Mouse (Mus musculus) C2C12 (cell line): Measurements from ENCODE around the gene Coq2.

Experiments used
- CTCF ChIP-seq: IDR thresholded peaks from one replicate; pipeline ENCODE4 v1.5.1; 2011; ENCODE audit not compliant: control insufficient read depth, insufficient read depth, insufficient read length
- MAX ChIP-seq: IDR thresholded peaks from one replicate; pipeline ENCODE4 v1.6.1; 2011; ENCODE audit warnings: mild to moderate bottlenecking, control low read depth
- MYOD1 ChIP-seq: IDR thresholded peaks from one replicate; pipeline ENCODE4 v1.6.1; 2011; ENCODE audit warnings: low read depth; ENCODE audit not compliant: control insufficient read depth, insufficient read length
- MYOG ChIP-seq: IDR thresholded peaks from one replicate; pipeline ENCODE4 v1.6.1; 2011; ENCODE audit not compliant: control insufficient read depth, insufficient read length; ENCODE audit errors: extremely low read depth
- USF1 ChIP-seq: IDR thresholded peaks from one replicate; pipeline ENCODE4 v1.6.1; 2011; ENCODE audit warnings: low read depth, mild to moderate bottlenecking, control low read depth, moderate library complexity

GRCm38 (mm10) chr5:100607090-100607762 lies 67.7 kb downstream of the Coq2 start:
- TF ChIP-seq CTCF (no peak), MYOG (no peak), USF1 (no peak), MYOD1 (no peak), MAX (no peak)
